In the genomic region with DNA sequence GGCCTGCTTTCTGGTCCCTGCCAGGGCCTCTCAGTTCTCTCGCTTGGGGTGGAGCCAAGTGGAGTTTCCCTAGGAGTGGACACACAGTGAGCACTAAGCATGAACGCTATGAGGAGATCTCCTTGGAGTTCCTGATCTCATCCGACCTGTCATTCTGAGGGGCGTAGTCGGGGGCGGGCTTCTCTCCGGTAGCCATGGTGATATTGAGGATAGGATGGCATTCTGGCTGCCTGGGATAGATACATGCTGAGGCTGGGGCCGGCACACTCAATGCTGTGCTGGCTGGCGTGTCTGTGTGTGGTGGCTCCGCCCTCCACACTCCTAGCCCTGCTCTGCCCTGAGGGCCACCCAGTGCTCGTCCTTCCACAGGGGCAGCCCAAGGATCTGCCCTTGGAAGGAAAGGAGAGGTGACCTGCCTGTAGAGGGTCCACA, we compare ENCODE assay signal across 8 mouse cellular contexts. TPM values are rescaled to one million over a fixed set of nuclear protein-coding genes. Genes with fewer than 3 reads are reported as not detected.
A peak's percentile ranks its signal among the peaks of the same experiment; 100 is the strongest.
DNase-seq lines count a peak whose midpoint lies in the region; ATAC-seq and TF ChIP-seq lines count a peak whose summit lies in the region.

No protein-coding gene starts in this region.

- no peaks in the 10 kb centered on the region for H3K36me3 ChIP-seq in lung, postnatal 0 days (ENCODE audit: insufficient read depth, low read length)
- no peaks in the 10 kb centered on the region for H3K36me3 ChIP-seq in midbrain, postnatal 0 days (ENCODE audit: insufficient read depth, low read length)
- H3K36me3 ChIP-seq in kidney, embryonic 16.5 days (ENCODE audit: insufficient read depth, low read length): no peaks in the 10 kb centered on the region

- no peak for TF ChIP-seq POLR2A in lung, adult 2 months (IDR thresholded peaks at IDR 0.05; ENCODE audit: borderline replicate concordance, extremely low read depth, low read depth, low read length)

- H3K27me3 ChIP-seq in lung, postnatal 0 days (replicated peaks; ENCODE audit: insufficient read depth, low read length): no peaks in the 10 kb centered on the region; the same call in 1 of the 2 replicates
- peaks cover 4% of the 10 kb centered on the region; the same call in 1 of the 2 replicates for H3K27me3 ChIP-seq in midbrain, postnatal 0 days (ENCODE audit: insufficient read depth, low read length)
- H3K27me3 ChIP-seq in kidney, embryonic 16.5 days (ENCODE audit: insufficient read depth, low read length): no peaks in the 10 kb centered on the region

- TF ChIP-seq CTCF in lung, postnatal 0 days (IDR thresholded peaks at IDR 0.05): no peak
- no peak for TF ChIP-seq CTCF in lung, adult 2 months (IDR thresholded peaks at IDR 0.05; ENCODE audit: insufficient read depth, low read length)
- TF ChIP-seq CTCF in midbrain, postnatal 0 days (IDR thresholded peaks at IDR 0.05): no peak

- no peaks in the 10 kb centered on the region for H3K4me1 ChIP-seq in lung, postnatal 0 days (ENCODE audit: insufficient read depth, low read depth, low read length)
- no peaks in the 10 kb centered on the region for H3K4me1 ChIP-seq in lung, adult 2 months (ENCODE audit: control insufficient read depth, insufficient read depth, low read length)
- H3K4me1 ChIP-seq in midbrain, postnatal 0 days (ENCODE audit: insufficient read depth, low read length): 0 out of 2 replicates have a peak, but pooled peaks cover 6% of the 10 kb centered on the region
- peaks cover 7% of the 10 kb centered on the region; the same call in 1 of the 2 replicates for H3K4me1 ChIP-seq in kidney, embryonic 16.5 days (ENCODE audit: insufficient read depth, low read length)

- H3K9ac ChIP-seq in lung, postnatal 0 days (replicated peaks; ENCODE audit: low read depth): no peak overlapping the region
- no peak overlapping the region for H3K9ac ChIP-seq in midbrain, postnatal 0 days (replicated peaks; ENCODE audit: low read length, poor library complexity, severe bottlenecking)
- no peak overlapping the region for H3K9ac ChIP-seq in kidney, embryonic 16.5 days (replicated peaks; ENCODE audit: low read length)

- H3K9me3 ChIP-seq in lung, postnatal 0 days (ENCODE audit: low read length): no peaks in the 10 kb centered on the region
- H3K9me3 ChIP-seq in midbrain, postnatal 0 days (ENCODE audit: low read length): no peaks in the 10 kb centered on the region
- no peaks in the 10 kb centered on the region for H3K9me3 ChIP-seq in kidney, embryonic 16.5 days (ENCODE audit: low read length)

- no peak for DNase-seq in lung, postnatal 0 days (ENCODE audit: low spot score)
- DNase-seq in lung, adult 2 months: no peak
- peak; percentile 75 to 82 for DNase-seq in cerebellum, postnatal 36 days
- peak; percentile 39 for DNase-seq in gastrocnemius, postnatal 25 days
- DNase-seq in midbrain, postnatal 0 days (ENCODE audit: low spot score): peak; percentile 66
- DNase-seq in ovary, postnatal 14 days (ENCODE audit: low spot score): no peak
- no peak for DNase-seq in ovary, postnatal 36 days (ENCODE audit: low spot score)

- H3K4me3 ChIP-seq in lung, postnatal 0 days (ENCODE audit: low read depth, low read length): no peak overlapping the region
- no peak overlapping the region for H3K4me3 ChIP-seq in lung, adult 2 months (replicated peaks; ENCODE audit: extremely low read depth, low read depth, low read length)
- H3K4me3 ChIP-seq in midbrain, postnatal 0 days (ENCODE audit: low read depth, low read length): no peak overlapping the region
- H3K4me3 ChIP-seq in kidney, embryonic 16.5 days (ENCODE audit: low read length): no peak overlapping the region

- WGBS in lung, postnatal 0 days: 19% methylated on average over 11 of the region's 11 CpGs
- WGBS in lung, adult 2 months: 24% methylated on average over 11 of the region's 11 CpGs
- 9% methylated on average over 11 of the region's 11 CpGs for WGBS in midbrain, postnatal 0 days
- WGBS in kidney, embryonic 16.5 days: 24% methylated on average over 11 of the region's 11 CpGs

- H3K4me2 ChIP-seq in lung, postnatal 0 days (replicated peaks; ENCODE audit: low read depth, low read length): no peak overlapping the region
- no peak overlapping the region for H3K4me2 ChIP-seq in midbrain, postnatal 0 days (ENCODE audit: low read depth, low read length, poor library complexity, severe bottlenecking)
- no peak overlapping the region for H3K4me2 ChIP-seq in kidney, embryonic 16.5 days (replicated peaks; ENCODE audit: low read depth, low read length)

- no peak overlapping the region for H3K27ac ChIP-seq in lung, postnatal 0 days (ENCODE audit: low read length)
- H3K27ac ChIP-seq in midbrain, postnatal 0 days (ENCODE audit: low read depth, low read length): no peak overlapping the region
- no peak overlapping the region for H3K27ac ChIP-seq in kidney, embryonic 16.5 days (ENCODE audit: low read length)

- peak; percentile 32 for ATAC-seq in lung, postnatal 0 days
- peak; percentile 77 for ATAC-seq in midbrain, postnatal 0 days (ENCODE audit: low FRiP score)
- ATAC-seq in kidney, embryonic 16.5 days (ENCODE audit: low FRiP score, low TSS enrichment): no peak

- TF ChIP-seq EP300 in lung, postnatal 0 days (IDR thresholded peaks at IDR 0.05): no peak

RNA-seq across cellular contexts. Expression of gene Cdh15, which starts 5.6 kb away (rescaled TPM):
- polyA plus RNA-seq in lung, postnatal 0 days (2015; fragmentation: Nextera tagmentation; extraction: Ambion mirVana): 0.10 TPM in 1 of 2 replicates, not detected in the other
- 0.03 and 0.37 TPM in 2 replicates for polyA plus RNA-seq in lung, adult 2 months (2012; rRNA removed)
- total RNA-seq in gastrocnemius, postnatal 25 days (2021): 10 to 100 TPM; 16.5 to 17.2 TPM
- 0.14 and 1.8 TPM in 2 replicates for total RNA-seq in midbrain, postnatal 0 days (2014; rRNA removed)
- 3.5 and 4.0 TPM in 2 replicates for polyA plus RNA-seq in midbrain, postnatal 0 days (2015; fragmentation: Nextera tagmentation; extraction: Ambion mirVana)
- polyA plus RNA-seq in kidney, embryonic 16.5 days (2015; fragmentation: Nextera tagmentation; extraction: Ambion mirVana): 1.3 and 1.8 TPM in 2 replicates

Comparison
In these comparisons a context has a peak if more than half of its experiments do, and no peak if none do; other contexts are left out.
1. DNase-seq: peak in cerebellum, postnatal 36 days (2 of 2), gastrocnemius, postnatal 25 days (single experiment) and midbrain, postnatal 0 days (single experiment); none in lung, postnatal 0 days (single experiment), lung, adult 2 months (single experiment), ovary, postnatal 14 days (single experiment) and ovary, postnatal 36 days (single experiment).